Mouse (Mus musculus): ENCODE measurements around the gene Zfp61. TPM values are rescaled to one million over a fixed set of nuclear protein-coding genes. Genes with fewer than 3 reads are reported as not detected.

Gene Zfp61
- 10 to 100 TPM; 16.6 to 17.4 TPM for polyA plus RNA-seq (2017; shearing (Covaris generic))

GRCm38 (mm10) chr7:24300771-24301282 is at the start of gene Zfp61:
Gene Zfp61, minus strand, starts transcription at chr7:24301232.
- ATAC-seq: no peak

DNA sequence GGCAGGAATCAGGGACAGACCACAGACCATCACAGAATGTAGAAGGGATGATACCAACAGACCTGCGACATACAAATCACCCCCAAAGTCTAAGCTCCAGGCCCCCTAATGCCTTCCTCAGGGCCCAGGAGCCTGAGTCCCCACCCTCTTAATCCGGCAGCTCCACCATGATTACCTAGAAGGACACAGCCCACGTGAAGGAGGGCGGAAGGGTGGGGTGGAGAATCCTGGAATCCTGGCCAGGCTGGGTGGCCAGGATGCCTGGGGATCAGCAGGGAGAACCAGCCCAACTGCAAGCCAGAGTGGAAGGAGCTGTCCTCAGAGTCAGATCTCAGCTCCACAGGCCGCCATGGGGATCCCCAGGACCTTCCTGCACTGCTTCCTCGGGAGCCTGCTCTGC is 47.9 kb upstream of the Zfp61 start, which contains the start of gene Lypd5:
TSS of gene Lypd5 (plus strand) at position 301 of the 400 bp plus-strand sequence.
- ATAC-seq: no peak

DNA sequence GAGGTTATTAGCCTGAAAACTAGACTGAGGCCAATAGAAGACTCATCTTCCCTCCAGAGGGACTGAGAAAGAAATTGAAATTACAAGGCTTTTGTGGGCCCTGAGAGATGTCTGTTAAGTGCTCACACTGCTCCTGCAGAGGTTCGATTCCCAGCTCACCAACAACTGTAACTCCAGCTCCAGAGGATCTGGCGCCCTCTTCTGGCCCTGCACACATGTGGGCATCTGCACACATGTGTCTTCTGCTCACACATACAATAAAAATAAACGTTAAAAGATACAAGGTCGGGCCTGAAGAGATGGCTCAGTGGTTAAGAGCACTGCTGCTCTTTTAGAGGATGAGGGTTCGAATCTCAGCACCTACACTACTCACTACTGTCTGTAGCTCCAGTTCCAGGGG is 45.4 kb upstream of the Zfp61 start:
- ATAC-seq: no peak

- no peak for ATAC-seq
These were observed 42.8 kb upstream of the Zfp61 start for GRCm38 (mm10) chr7:24343701-24344272.

DNA sequence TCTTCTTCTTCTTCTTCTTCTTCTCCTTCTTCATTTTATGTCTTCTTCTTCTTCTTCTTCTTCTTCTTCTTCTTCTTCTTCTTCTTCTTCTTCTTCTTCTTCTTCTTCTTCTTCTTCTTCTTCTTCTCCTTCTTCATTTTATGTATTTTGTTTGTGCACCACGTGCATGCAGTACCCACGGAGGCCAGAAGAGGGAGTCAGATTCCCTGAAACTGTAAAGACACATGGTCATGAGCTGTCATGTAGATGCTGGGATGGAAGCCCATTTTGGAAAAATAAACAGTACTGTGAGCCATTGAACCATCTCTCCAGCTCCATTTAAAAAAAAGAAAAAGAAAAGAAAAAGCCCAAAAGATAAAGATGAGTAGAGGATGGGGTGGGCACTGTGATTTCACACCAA is 37.2 kb upstream of the Zfp61 start:
- no peak for ATAC-seq

DNA sequence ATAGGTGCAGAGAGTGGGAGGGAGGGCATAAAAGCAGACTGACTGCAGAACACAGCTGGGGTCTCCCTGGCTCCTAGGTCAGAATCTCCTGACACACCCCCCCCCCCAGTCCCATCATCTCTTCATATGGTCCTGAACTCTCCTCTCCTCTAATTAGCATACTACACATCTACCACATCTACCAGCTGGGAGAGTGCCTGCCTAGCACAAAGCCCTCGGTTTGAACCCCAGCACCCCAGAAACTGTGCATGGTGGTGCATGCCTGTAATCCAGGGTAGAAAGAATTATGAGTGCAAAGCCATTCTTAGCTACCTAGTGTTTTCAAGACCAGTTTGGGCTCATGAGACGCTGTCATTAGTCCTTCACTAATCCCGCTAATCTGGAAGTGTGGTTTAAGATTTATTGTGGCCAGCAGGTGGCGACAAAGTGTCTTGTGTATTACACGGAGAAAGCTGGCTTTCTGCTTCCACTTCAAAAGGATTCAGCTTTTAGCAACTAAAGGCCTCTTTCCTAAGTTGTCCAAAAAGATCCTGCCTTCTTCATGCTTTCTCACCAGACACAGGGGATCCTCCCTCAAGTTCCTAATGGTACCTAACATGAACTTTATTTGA is 34.8 kb upstream of the Zfp61 start:
- ATAC-seq: no peak

DNA sequence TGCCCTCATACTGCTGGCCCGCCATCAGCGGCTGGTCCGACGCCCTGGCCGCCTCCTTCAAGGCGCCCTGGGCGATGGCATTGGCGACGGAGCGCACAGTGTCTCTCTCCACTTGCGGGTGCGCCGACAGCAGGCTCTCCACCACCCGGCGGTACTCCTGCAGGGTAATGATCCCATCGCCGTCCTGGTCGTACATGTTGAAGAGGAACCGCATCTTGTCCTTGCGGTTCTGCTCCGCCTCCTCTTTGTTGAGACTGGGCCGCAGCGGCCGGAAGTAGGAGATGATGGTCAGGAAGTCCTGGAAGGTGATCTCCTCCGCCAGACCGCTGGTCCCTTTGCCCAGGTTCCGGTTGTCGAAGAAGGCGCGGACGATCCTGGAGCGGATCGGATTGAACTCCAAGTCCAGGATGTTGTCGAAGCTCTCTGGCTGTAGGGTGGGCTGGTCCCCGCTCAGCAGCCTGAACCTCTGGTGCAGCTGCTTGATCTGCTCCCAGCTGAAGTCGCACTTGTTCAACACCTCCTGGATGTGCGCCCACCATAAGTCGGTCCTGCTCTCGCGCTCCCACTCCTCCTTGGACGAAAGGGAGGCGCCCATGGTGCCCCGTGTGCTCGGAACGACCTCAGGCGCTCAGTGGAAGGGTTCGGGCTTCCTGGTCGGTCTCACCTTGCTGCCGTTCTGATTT is 32.4 kb upstream of the Zfp61 start, which contains the start of gene Tescl:
TSS of gene Tescl (minus strand) at position 633 of the 683 bp plus-strand sequence.
- no peak for ATAC-seq

DNA sequence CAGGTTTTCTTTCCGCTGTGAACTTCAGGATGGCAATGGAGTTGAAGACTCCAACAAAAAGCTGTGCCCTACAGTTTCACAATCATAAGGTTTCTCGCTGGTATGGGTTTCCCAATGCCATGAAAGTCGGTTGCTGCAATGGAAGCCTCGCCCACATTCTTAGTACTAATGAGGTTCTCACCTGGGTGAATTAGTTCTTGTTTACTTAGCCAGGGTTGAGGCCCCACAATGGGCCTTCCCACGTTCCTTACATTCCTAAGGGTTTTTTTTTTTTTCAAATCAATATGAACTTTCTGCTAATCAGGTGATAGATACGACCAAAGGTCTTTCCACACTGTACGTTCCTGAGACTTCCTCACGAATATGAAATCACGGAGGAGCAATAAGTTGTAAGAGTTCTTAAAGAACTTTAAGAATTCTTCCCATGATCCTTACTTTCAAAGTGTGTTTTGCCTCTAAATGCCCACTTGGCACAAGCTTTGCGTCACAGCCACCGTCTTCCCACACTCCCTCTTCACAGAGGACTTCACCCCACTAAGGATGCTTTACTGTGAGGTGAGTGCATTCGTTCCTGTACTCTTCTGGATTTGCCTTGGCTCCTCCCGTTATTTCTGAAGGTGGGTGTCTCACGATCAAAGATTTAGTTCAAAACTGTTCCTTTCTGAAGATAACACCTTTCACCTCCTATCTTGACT is 26.4 kb upstream of the Zfp61 start:
- no peak for ATAC-seq

GRCm38 (mm10) chr7:24326273-24327135 is 25.5 kb upstream of the Zfp61 start:
- no peak for ATAC-seq

DNA sequence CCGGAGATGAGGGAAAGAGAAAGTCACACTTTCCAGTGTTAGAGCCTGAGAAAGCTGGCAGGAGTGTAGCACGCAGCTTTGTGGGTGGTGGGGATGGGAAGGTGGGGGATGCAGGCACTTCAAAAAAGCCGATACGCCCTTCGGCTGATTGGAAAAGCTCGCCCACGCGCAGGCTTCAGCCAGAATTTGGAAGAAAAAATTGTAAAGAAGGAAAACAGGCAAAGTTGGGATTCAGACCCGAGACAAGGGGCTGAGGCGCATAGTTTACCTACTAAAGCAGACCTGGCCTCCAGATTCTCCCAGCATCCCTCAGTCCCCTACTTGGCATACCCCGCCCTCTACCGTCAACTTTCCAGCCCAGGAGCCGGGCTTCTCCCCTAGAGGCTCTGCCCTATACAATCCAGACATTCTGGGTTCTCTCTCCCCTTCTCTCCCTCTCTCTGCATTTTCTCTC is 24.7 kb upstream of the Zfp61 start:
- no peak for ATAC-seq

DNA sequence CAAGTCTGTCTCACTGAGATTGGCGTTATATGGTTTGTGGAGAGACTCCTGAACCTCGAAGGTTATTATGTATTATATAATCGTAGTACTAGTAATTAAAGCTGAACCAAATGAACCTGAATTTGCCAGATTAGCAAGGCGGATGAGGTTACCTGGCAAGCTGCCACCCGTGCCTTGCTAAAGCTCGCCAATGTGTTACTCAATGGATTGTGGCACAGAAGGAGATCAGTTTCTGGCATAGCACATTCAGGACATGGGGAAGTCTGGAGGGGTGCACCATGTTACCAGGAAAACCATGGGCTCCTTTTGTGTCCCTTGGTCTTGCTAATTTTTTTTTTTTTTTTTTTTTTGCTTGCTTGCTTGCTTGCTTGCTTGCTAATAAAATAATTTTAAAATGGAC is 24.2 kb upstream of the Zfp61 start:
- ATAC-seq: no peak

- ATAC-seq: no peak
These were observed 21.6 kb upstream of the Zfp61 start for GRCm38 (mm10) chr7:24322593-24322992.

DNA sequence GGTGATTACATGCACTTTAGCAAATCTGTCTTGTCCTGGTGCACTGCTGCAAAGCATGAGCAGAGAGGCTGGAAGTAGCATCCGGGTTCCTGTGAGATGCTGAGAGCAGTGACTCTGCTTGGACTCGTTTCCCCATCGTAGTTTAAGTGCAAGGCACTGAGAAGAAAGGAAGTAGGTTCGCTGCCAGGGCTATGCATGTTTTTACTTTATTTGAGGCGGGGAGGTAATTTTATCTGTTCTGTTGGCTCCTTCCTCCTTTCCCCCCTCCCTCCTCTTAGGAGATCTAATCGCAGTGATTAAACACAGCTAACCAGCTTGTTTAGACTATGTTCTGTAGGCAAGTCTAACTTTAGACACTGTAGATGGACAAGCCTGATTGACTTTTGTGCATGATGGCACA is 17.9 kb upstream of the Zfp61 start:
- ATAC-seq: no peak

GRCm38 (mm10) chr7:24316567-24317092 is 15.6 kb upstream of the Zfp61 start, which contains the start of gene Zfp94:
Gene Zfp94, minus strand, starts transcription at chr7:24316666.
- peak; percentile 90 for ATAC-seq

DNA sequence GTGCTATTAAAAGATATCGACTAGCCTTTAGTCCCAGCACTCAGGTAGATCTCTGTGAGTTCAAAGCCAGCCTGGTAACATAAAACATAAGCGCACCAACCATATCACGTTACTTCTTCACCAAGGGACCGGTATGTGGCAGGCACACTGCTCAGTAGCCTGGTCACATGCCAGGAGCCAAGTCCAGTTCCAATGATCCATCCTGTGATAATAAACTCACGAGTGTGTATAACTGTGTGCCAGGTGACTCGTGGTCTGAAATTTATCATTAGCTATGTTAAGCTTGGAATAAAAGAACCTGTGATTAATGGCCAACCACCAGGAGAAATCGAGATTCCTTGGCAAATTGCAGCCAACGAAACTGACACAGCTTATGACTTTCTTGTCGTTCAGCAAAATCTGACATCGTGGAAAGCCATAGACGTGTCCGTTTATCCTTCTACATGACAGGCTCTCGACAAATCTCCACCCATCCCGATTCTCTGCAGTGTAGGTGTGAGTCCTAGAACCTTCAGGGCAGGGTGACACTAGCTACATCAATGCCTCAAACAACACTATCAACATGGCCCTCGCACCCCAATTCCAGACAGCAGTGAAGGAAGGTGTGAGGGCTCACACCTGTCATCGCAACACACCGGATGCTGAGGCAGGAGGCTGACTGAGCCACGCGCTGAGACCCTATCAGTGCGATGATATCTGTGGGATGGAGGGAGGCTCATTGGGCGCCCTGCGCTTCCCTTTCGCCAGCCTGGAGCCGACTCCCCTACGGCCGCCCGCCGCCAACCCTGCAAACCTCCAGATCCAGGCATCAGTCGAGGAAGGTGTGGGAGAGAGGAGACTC is 14.9 kb upstream of the Zfp61 start:
- peak; percentile 55 for ATAC-seq

DNA sequence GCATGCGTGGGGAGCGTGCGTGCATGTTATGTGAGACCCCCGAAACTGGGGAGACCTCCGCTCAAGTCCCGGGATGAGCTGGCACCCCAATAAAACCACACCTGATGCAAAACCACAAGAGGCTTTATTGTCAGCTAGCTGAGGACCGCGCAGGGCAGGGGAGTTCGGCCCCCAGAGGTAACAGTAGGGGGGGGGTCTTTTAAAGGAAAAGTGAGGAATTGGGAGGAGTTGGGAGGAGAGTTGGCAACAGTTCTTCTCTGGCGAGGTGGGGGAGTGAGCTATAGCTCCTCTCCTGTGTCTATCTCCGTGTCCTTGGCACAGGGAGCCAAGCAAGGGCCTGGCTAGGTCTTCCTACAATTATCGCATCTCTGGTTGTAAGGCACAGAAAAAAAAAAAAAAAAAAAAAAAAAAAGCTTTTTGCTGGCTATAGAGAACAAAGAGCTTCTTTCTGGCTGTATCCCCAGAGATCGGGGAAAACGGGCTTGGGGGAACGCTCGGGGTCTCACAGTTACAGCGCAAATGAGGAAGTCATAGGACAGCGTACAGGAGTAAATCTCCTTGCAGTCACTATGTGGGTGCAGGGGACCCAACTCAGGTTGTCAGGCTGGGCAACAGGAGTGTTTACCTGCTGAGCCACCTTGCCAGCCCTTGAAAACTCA is 1.1 kb downstream of the Zfp61 start:
- no peak for ATAC-seq

DNA sequence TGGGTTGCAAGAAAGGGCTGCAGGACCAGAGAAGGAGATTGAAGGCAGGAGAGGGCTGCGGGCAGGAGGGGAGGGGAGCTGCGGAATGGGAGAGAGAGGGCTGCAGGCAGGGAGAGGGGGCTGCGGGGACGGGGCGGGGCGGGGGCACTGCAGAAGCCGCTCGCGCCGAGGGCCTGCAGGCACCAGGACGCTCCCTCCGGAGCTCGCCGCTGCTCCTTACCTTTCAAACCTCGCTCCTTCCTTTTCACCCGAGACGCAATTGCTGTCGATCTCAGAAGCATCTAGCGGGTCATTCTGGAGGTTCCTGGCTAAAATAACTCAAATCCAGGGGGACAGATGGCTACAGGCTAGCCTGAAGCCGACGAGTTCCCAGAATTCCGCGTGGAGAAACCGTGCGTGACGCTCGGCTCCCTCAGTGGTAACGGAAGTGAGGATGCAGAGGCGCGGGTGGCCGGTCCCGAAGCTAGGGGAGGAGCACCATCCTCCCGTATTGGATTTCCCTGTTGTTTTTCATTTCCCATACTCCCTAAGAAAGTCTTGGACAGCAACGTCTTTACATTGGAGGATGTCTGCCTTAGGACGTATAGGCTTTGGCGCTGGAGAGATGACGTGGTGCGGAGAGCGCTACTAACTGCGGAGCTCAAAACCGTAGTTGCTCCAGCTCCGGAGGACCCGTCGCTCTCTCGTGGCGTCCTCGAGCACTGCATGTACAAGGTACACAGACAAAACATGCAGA is 1.9 kb downstream of the Zfp61 start:
- peak; percentile 88 for ATAC-seq

GRCm38 (mm10) chr7:24298635-24298972 is 2.4 kb downstream of the Zfp61 start:
- no peak for ATAC-seq

DNA sequence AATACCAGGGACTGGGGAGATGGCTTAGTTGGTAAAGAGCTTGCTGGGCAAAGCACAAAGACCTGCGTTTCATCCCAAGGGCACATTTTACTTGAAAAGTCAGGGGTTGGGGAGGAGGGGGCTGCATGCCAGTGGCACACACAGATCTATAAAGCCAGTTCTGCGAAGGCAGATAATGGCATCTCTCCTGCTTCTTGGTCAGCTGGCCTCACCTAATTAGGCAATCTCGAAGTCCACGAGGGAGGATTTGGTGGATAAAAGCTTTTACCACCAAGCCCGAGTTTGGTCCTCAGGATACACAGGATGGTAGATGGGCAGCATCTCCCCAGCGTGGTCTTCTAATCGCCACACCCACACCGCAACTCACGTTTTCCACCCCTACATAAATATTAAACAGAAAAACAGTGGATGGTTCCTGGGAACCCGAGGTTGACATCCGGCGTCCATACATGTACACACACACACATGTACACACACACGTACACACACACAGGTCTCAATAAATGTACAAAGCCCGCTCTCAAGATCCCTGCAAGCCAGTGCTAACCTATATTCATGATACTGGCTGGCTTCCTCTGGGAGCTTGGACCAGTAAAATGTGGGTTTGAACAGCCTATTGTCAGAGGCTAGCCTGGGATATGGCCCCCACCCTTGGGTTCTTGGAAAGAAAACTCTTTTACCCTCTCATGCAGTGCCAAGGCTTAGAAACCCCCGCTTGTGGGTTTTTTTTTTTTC is 3.5 kb downstream of the Zfp61 start:
- no peak for ATAC-seq
